In the genomic region with DNA sequence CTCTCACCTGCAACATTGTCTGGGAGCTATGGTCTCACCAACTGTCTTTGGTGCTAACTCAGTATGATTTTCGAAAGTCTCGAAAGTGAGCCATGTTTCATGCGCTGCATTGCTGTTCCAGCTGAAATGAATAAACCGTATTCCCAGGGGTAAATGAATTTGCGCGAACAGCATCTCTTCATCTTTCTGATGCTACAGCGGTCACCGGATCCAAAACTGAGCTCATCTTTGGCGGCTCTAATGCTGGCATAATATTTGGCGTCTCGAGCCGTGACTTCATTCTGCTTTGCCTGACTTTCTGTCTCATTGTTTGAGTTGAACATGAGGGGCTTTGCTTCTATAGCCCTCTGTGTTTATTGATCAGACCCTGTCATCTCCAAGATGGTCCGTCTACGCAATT, we compare ENCODE assay signal across 19 mouse cellular contexts.
A peak's percentile ranks its signal among the peaks of the same experiment; 100 is the strongest.
DNase-seq lines count a peak whose midpoint lies in the region; ATAC-seq and TF ChIP-seq lines count a peak whose summit lies in the region.
"Had no signal": no experiment of that assay in that cellular context is flagged by ENCODE, and none has a peak within 500 bp of the region (broad histone marks: within the 10 kb centered on the region; RNA-seq: fewer than 3 reads in every experiment).

No protein-coding gene starts in this region.

- H3K36me3 ChIP-seq in forebrain, embryonic 13.5 days (ENCODE audit: poor library complexity, severe bottlenecking) = no peaks in the 10 kb centered on the region
- H3K36me3 ChIP-seq in forebrain, postnatal 0 days (ENCODE audit: insufficient read depth) = no peaks in the 10 kb centered on the region
- H3K36me3 ChIP-seq in hindbrain, embryonic 13.5 days = no peaks in the 10 kb centered on the region
- no peaks in the 10 kb centered on the region for H3K36me3 ChIP-seq in hindbrain, embryonic 10.5 days
- no peaks in the 10 kb centered on the region for H3K36me3 ChIP-seq in midbrain, embryonic 14.5 days (ENCODE audit: control insufficient read depth, insufficient read depth, low read length)
- no peaks in the 10 kb centered on the region for H3K36me3 ChIP-seq in midbrain, postnatal 0 days (ENCODE audit: insufficient read depth, low read length)
- H3K36me3 ChIP-seq: embryonic facial prominence, embryonic 12.5 days; forebrain, embryonic 15.5 days; heart, embryonic 10.5 days had no signal

- no peak for ATAC-seq in forebrain, embryonic 13.5 days
- no peak for ATAC-seq in forebrain, postnatal 0 days
- no peak for ATAC-seq in hindbrain, embryonic 13.5 days (ENCODE audit: low FRiP score)
- ATAC-seq in midbrain, embryonic 14.5 days (ENCODE audit: low FRiP score, low TSS enrichment) = no peak
- ATAC-seq in midbrain, postnatal 0 days (ENCODE audit: low FRiP score) = no peak
- ATAC-seq: inflammation-experienced regulatory T-cells, adult 6 months; intestine, postnatal 0 days had no signal

- no peak for DNase-seq in forebrain, postnatal 0 days
- DNase-seq in hindbrain, embryonic 10.5 days (ENCODE audit: low spot score) = no peak
- DNase-seq in midbrain, embryonic 14.5 days = peak; percentile 50
- no peak for DNase-seq in midbrain, postnatal 0 days (ENCODE audit: low spot score)
- no peak for DNase-seq in kidney, adult 9 months
- DNase-seq in left cerebral cortex, postnatal 25 days (ENCODE audit: low spot score in 2 of 2) = no peak
- DNase-seq: adrenal gland, postnatal 10 days; cerebellum, adult 11-12 months; cerebellum, adult 9-10 months; cerebellum, postnatal 25 days; gastrocnemius, postnatal 25 days; heart, postnatal 4 days had no signal

- H3K9me3 ChIP-seq in forebrain, embryonic 13.5 days (replicated peaks) = no peaks in the 10 kb centered on the region
- no peaks in the 10 kb centered on the region for H3K9me3 ChIP-seq in forebrain, postnatal 0 days (ENCODE audit: low read length)
- no peaks in the 10 kb centered on the region for H3K9me3 ChIP-seq in hindbrain, embryonic 13.5 days
- no peaks in the 10 kb centered on the region for H3K9me3 ChIP-seq in hindbrain, embryonic 10.5 days
- H3K9me3 ChIP-seq in midbrain, embryonic 14.5 days (ENCODE audit: control insufficient read depth, low read length) = no peaks in the 10 kb centered on the region
- H3K9me3 ChIP-seq in midbrain, postnatal 0 days (ENCODE audit: low read length) = no peaks in the 10 kb centered on the region
- H3K9me3 ChIP-seq: embryonic facial prominence, embryonic 12.5 days; forebrain, embryonic 15.5 days; heart, embryonic 10.5 days had no signal

- no peaks in the 10 kb centered on the region for H3K27me3 ChIP-seq in forebrain, embryonic 13.5 days
- H3K27me3 ChIP-seq in forebrain, postnatal 0 days (ENCODE audit: insufficient read depth, low read length) = no peaks in the 10 kb centered on the region
- no peaks in the 10 kb centered on the region for H3K27me3 ChIP-seq in hindbrain, embryonic 13.5 days
- H3K27me3 ChIP-seq in hindbrain, embryonic 10.5 days (ENCODE audit: insufficient read depth, poor library complexity, severe bottlenecking) = no peaks in the 10 kb centered on the region
- H3K27me3 ChIP-seq in midbrain, embryonic 14.5 days (ENCODE audit: control insufficient read depth, insufficient read depth, low read length) = no peaks in the 10 kb centered on the region
- no peaks in the 10 kb centered on the region for H3K27me3 ChIP-seq in midbrain, postnatal 0 days (ENCODE audit: insufficient read depth, low read length)
- H3K27me3 ChIP-seq: embryonic facial prominence, embryonic 12.5 days; forebrain, embryonic 15.5 days had no signal

- no peak for TF ChIP-seq CTCF in forebrain, postnatal 0 days (IDR thresholded peaks at IDR 0.05; ENCODE audit: low read depth)
- no peak for TF ChIP-seq CTCF in midbrain, postnatal 0 days (IDR thresholded peaks at IDR 0.05)

- H3K4me3 ChIP-seq in forebrain, embryonic 13.5 days = no peak overlapping the region
- no peak overlapping the region for H3K4me3 ChIP-seq in forebrain, postnatal 0 days (ENCODE audit: low read depth, low read length)
- no peak overlapping the region for H3K4me3 ChIP-seq in hindbrain, embryonic 13.5 days
- H3K4me3 ChIP-seq in hindbrain, embryonic 10.5 days = no peak overlapping the region
- H3K4me3 ChIP-seq in midbrain, embryonic 14.5 days (replicated peaks; ENCODE audit: low read depth, low read length) = no peak overlapping the region
- H3K4me3 ChIP-seq in midbrain, postnatal 0 days (ENCODE audit: low read depth, low read length) = no peak overlapping the region
- H3K4me3 ChIP-seq: embryonic facial prominence, embryonic 12.5 days; forebrain, embryonic 15.5 days; heart, embryonic 10.5 days had no signal

- no peak overlapping the region for H3K4me2 ChIP-seq in forebrain, embryonic 13.5 days
- H3K4me2 ChIP-seq in forebrain, postnatal 0 days (ENCODE audit: low read depth) = no peak overlapping the region
- 0 out of 2 replicates have a peak overlapping the region, but pooled peaks have one; percentile 8 for H3K4me2 ChIP-seq in hindbrain, embryonic 13.5 days
- no peak overlapping the region for H3K4me2 ChIP-seq in midbrain, embryonic 14.5 days (ENCODE audit: low read length)
- no peak overlapping the region for H3K4me2 ChIP-seq in midbrain, postnatal 0 days (ENCODE audit: low read depth, low read length, poor library complexity, severe bottlenecking)
- H3K4me2 ChIP-seq: embryonic facial prominence, embryonic 12.5 days; forebrain, embryonic 15.5 days had no signal

- no peak overlapping the region for H3K9ac ChIP-seq in forebrain, embryonic 13.5 days
- no peak overlapping the region for H3K9ac ChIP-seq in forebrain, postnatal 0 days
- H3K9ac ChIP-seq in hindbrain, embryonic 13.5 days = no peak overlapping the region
- H3K9ac ChIP-seq in midbrain, embryonic 14.5 days (replicated peaks; ENCODE audit: low read length) = no peak overlapping the region
- H3K9ac ChIP-seq in midbrain, postnatal 0 days (replicated peaks; ENCODE audit: low read length, poor library complexity, severe bottlenecking) = no peak overlapping the region
- H3K9ac ChIP-seq: embryonic facial prominence, embryonic 12.5 days; forebrain, embryonic 15.5 days had no signal

- peaks cover 12% of the 10 kb centered on the region for H3K4me1 ChIP-seq in forebrain, embryonic 13.5 days
- H3K4me1 ChIP-seq in forebrain, postnatal 0 days (ENCODE audit: insufficient read depth) = no peaks in the 10 kb centered on the region
- peaks cover 10% of the 10 kb centered on the region for H3K4me1 ChIP-seq in hindbrain, embryonic 13.5 days (replicated peaks)
- H3K4me1 ChIP-seq in hindbrain, embryonic 10.5 days (replicated peaks) = no peaks in the 10 kb centered on the region
- peaks cover 5% of the 10 kb centered on the region; the same call in 1 of the 2 replicates for H3K4me1 ChIP-seq in midbrain, embryonic 14.5 days (ENCODE audit: control insufficient read depth, insufficient read depth, low read length)
- H3K4me1 ChIP-seq in midbrain, postnatal 0 days (ENCODE audit: insufficient read depth, low read length) = no peaks in the 10 kb centered on the region
- H3K4me1 ChIP-seq: embryonic facial prominence, embryonic 12.5 days; forebrain, embryonic 15.5 days; heart, embryonic 10.5 days had no signal

- WGBS in forebrain, embryonic 13.5 days = 82% methylated on average over 14 of the region's 14 CpGs
- WGBS in forebrain, postnatal 0 days = 75% methylated on average over 14 of the region's 14 CpGs
- 86% methylated on average over 14 of the region's 14 CpGs for WGBS in hindbrain, embryonic 13.5 days
- 91% methylated on average over 14 of the region's 14 CpGs for WGBS in hindbrain, embryonic 10.5 days
- 86% methylated on average over 14 of the region's 14 CpGs for WGBS in midbrain, embryonic 14.5 days
- WGBS in midbrain, postnatal 0 days = 75% methylated on average over 14 of the region's 14 CpGs

- 0 out of 2 replicates have a peak overlapping the region, but pooled peaks have one; percentile 46 for H3K27ac ChIP-seq in forebrain, embryonic 13.5 days
- no peak overlapping the region for H3K27ac ChIP-seq in forebrain, postnatal 0 days (ENCODE audit: low read depth, low read length)
- H3K27ac ChIP-seq in hindbrain, embryonic 13.5 days = peak overlapping the region; percentile 81
- no peak overlapping the region for H3K27ac ChIP-seq in hindbrain, embryonic 10.5 days
- peak overlapping the region; percentile 53; the same call in 1 of the 2 replicates for H3K27ac ChIP-seq in midbrain, embryonic 14.5 days (replicated peaks; ENCODE audit: low read depth, low read length)
- no peak overlapping the region for H3K27ac ChIP-seq in midbrain, postnatal 0 days (ENCODE audit: low read depth, low read length)
- H3K27ac ChIP-seq: embryonic facial prominence, embryonic 12.5 days; forebrain, embryonic 15.5 days; heart, embryonic 10.5 days had no signal

- intact Hi-C loops in left cerebral cortex, postnatal 25 days (cut with DNase I) = no loop called here

Comparison
In these comparisons a context has a peak if more than half of its experiments do, and no peak if none do; other contexts are left out.
1. H3K27ac ChIP-seq: peak in forebrain, embryonic 13.5 days (single experiment), hindbrain, embryonic 13.5 days (single experiment) and midbrain, embryonic 14.5 days (single experiment); none in forebrain, postnatal 0 days (single experiment), hindbrain, embryonic 10.5 days (single experiment) and midbrain, postnatal 0 days (single experiment).